Comparison of ENCODE assay signal across 8 mouse cellular contexts in the genomic region with DNA sequence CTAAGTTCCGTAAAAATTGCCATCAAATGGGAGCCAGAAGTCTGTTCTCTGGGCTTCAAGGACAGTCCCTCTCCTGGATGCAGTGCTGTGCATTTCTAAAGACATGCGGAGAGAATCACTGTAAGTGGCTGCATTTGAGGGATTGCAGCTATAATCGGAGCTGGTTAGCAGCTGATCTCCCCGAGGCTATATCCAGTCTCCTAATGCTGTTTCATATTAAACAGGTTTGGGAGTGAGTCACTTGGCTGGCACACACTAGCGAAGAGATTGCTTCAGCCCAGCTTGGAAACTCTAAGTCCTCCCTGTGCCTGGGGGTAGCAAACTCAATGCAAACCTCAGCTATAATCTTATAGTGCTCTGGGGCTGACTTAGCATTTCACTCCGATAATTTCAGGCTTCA. TPM values are rescaled to one million over a fixed set of nuclear protein-coding genes. Genes with fewer than 3 reads are reported as not detected.
DNase-seq lines count a peak whose midpoint lies in the region; ATAC-seq and TF ChIP-seq lines count a peak whose summit lies in the region.

No protein-coding gene starts in this region.

- peak; percentile 24 for DNase-seq in gastrocnemius, adult 2 months
- DNase-seq in gastrocnemius, postnatal 14 days: no peak
- peak; percentile 47 for DNase-seq in adrenal gland, postnatal 10 days
- DNase-seq in hindbrain, postnatal 0 days (ENCODE audit: low spot score): peak; percentile 60
- no peak for DNase-seq in B cell, adult 2 months
- no peak for DNase-seq in cerebellum, postnatal 36 days

- H3K9me3 ChIP-seq in hindbrain, postnatal 0 days (ENCODE audit: low read length): no peaks in the 10 kb centered on the region
- no peaks in the 10 kb centered on the region for H3K9me3 ChIP-seq in midbrain, embryonic 16.5 days (replicated peaks; ENCODE audit: control insufficient read depth, low read length, poor library complexity, severe bottlenecking)

- H3K4me2 ChIP-seq in hindbrain, postnatal 0 days (ENCODE audit: low read depth, low read length): 0 out of 2 replicates have a peak overlapping the region, but pooled peaks have one; percentile 18
- H3K4me2 ChIP-seq in midbrain, embryonic 16.5 days (ENCODE audit: low read length): peak overlapping the region; percentile 6

- intact Hi-C loops in gastrocnemius, adult 2 months (cut with DNase I): no loop called here
- intact Hi-C loops in gastrocnemius, postnatal 14 days (cut with DNase I; ENCODE audit: low total_unique reads): no loop called here

- no peaks in the 10 kb centered on the region for H3K36me3 ChIP-seq in hindbrain, postnatal 0 days (ENCODE audit: insufficient read depth, low read length)
- H3K36me3 ChIP-seq in midbrain, embryonic 16.5 days (ENCODE audit: control insufficient read depth, insufficient read depth, low read length): no peaks in the 10 kb centered on the region

- TF ChIP-seq CTCF in gastrocnemius, adult 2 months (IDR thresholded peaks at IDR 0.05): no peak
- TF ChIP-seq CTCF in hindbrain, postnatal 0 days (IDR thresholded peaks at IDR 0.05; ENCODE audit: low read depth): no peak

- WGBS in hindbrain, postnatal 0 days: 32% methylated on average over 6 of the region's 6 CpGs
- WGBS in midbrain, embryonic 16.5 days: 39% methylated on average over 6 of the region's 6 CpGs

- no peak overlapping the region for H3K4me3 ChIP-seq in gastrocnemius, adult 2 months
- H3K4me3 ChIP-seq in hindbrain, postnatal 0 days (ENCODE audit: low read length): no peak overlapping the region
- no peak overlapping the region for H3K4me3 ChIP-seq in midbrain, embryonic 16.5 days (ENCODE audit: low read depth, low read length)

- no peak overlapping the region for H3K9ac ChIP-seq in hindbrain, postnatal 0 days (replicated peaks; ENCODE audit: low read length)
- H3K9ac ChIP-seq in midbrain, embryonic 16.5 days (ENCODE audit: low read depth, low read length): peak overlapping the region; percentile 15; the same call in 1 of the 2 replicates

- ATAC-seq in hindbrain, postnatal 0 days: peak; percentile 70; the same call in 1 of the 2 replicates
- ATAC-seq in midbrain, embryonic 16.5 days: peak; percentile 93
- no peak for ATAC-seq in CD4-positive, CD25-positive, alpha-beta regulatory T cell, adult 4 months

- peak overlapping the region; percentile 16; the same call in 1 of the 2 replicates for H3K27ac ChIP-seq in gastrocnemius, adult 2 months
- H3K27ac ChIP-seq in hindbrain, postnatal 0 days: peak overlapping the region; percentile 55; the same call in 1 of the 2 replicates
- H3K27ac ChIP-seq in midbrain, embryonic 16.5 days (ENCODE audit: low read length): peak overlapping the region; percentile 77

- no peaks in the 10 kb centered on the region for H3K27me3 ChIP-seq in hindbrain, postnatal 0 days (ENCODE audit: insufficient read depth, low read length)
- H3K27me3 ChIP-seq in midbrain, embryonic 16.5 days (ENCODE audit: control insufficient read depth, insufficient read depth, low read depth, low read length): no peaks in the 10 kb centered on the region

- H3K4me1 ChIP-seq in hindbrain, postnatal 0 days (ENCODE audit: insufficient read depth, low read length): 0 out of 2 replicates have a peak, but pooled peaks cover 5% of the 10 kb centered on the region
- H3K4me1 ChIP-seq in midbrain, embryonic 16.5 days (ENCODE audit: control insufficient read depth, insufficient read depth, low read length): peaks cover 17% of the 10 kb centered on the region

RNA-seq across cellular contexts. Expression of a gene that starts 14.0 kb away (rescaled TPM):
- 100 to 1,000 TPM; 162 to 209 TPM for total RNA-seq in gastrocnemius, adult 2 months (2021)
- 100 to 1,000 TPM; 192 to 202 TPM for total RNA-seq in gastrocnemius, postnatal 14 days (2021)
- total RNA-seq in adrenal gland, postnatal 10 days (2021): 10 to 100 TPM; 25.9 to 38.0 TPM
- total RNA-seq in hindbrain, postnatal 0 days (2014; rRNA removed): 28.0 and 28.5 TPM in 2 replicates
- polyA plus RNA-seq in hindbrain, postnatal 0 days (2015; fragmentation: Nextera tagmentation; extraction: Ambion mirVana): 16.3 and 17.1 TPM in 2 replicates
- 22.8 and 23.3 TPM in 2 replicates for polyA plus RNA-seq in midbrain, embryonic 16.5 days (2015; fragmentation: Nextera tagmentation; extraction: Ambion mirVana)
- polyA plus RNA-seq in CD4-positive, CD25-positive, alpha-beta regulatory T cell, adult 4 months (2017; shearing (Covaris generic)): 1 to 10 TPM; 1.7 to 2.4 TPM

Comparison
In these comparisons a context has a peak if more than half of its experiments do, and no peak if none do; other contexts are left out.
1. DNase-seq: peak in gastrocnemius, adult 2 months (single experiment), adrenal gland, postnatal 10 days (single experiment) and hindbrain, postnatal 0 days (single experiment); none in gastrocnemius, postnatal 14 days (single experiment), B cell, adult 2 months (0 of 2) and cerebellum, postnatal 36 days (0 of 2).
2. H3K27ac ChIP-seq: peak in every context shown above with its lines; median percentile 77 in midbrain, embryonic 16.5 days; 55 in hindbrain, postnatal 0 days; 16 in gastrocnemius, adult 2 months.